Mouse (Mus musculus) large intestine, adult 2 months (tissue): Measurements from ENCODE around the gene Mef2b. TPM values are rescaled to one million over a fixed set of nuclear protein-coding genes. Genes with fewer than 3 reads are reported as not detected.
A peak's percentile ranks its signal among the peaks of the same experiment; 100 is the strongest.
"Not testable (repeated sequence)": the region's sequence is repeated elsewhere in the genome, so short reads cannot be mapped to it uniquely, and the experiment has no call there.

Source experiments
- DNase-seq: peaks from one replicate; pipeline ENCODE4 v3.0.0-alpha.2; 2012; ENCODE audit warnings: low read depth, low spot score
- WGBS: fragments of 180-500 bp; shearing (Covaris S2); methylation state at CpG from one replicate; pipeline ENCODE4 v1.1.7; 2018; 5-methylcytosine and 5-hydroxymethylcytosine counted together
- polyA plus RNA-seq: library from polyadenylated mRNA; depleted of rRNA; stranded (reverse); fragments of >200 nt; gene quantifications from 2 replicates; pipeline ENCODE4 v1.2.3, GENCODE M21; 2012; rRNA removed

The Mef2b gene
- polyA plus RNA-seq, 1 experiment: 4.9 TPM

- under 1% methylated on average over 66 of the region's 66 CpGs for WGBS
- DNase-seq: peak; percentile 97
These were observed 72.9 kb downstream of the Mef2b start, which contains the start of gene Slc25a42 for GRCm38 (mm10) chr8:70212112-70213055. Gene Slc25a42, minus strand, starts transcription at chr8:70212305.

- 68% methylated on average over 3 of the region's 3 CpGs for WGBS
- DNase-seq: no peak
These were observed 74.9 kb downstream of the Mef2b start for GRCm38 (mm10) chr8:70214411-70214810.

- 80% methylated on average over 5 of the region's 5 CpGs for WGBS
- DNase-seq: no peak
These were observed 75.6 kb downstream of the Mef2b start for GRCm38 (mm10) chr8:70215092-70215491.

- WGBS: 90% methylated on average over 3 of the region's 3 CpGs
- not testable (repeated sequence) for DNase-seq
These were observed 76.7 kb downstream of the Mef2b start for GRCm38 (mm10) chr8:70216161-70216560.

- WGBS: 0% methylated on average over 1 of the region's 1 CpGs
- DNase-seq: no peak
These were observed 77.1 kb downstream of the Mef2b start for GRCm38 (mm10) chr8:70216566-70216965.

Other genes with a start within 250 kb of the Mef2b start
- 0.64 and 0.66 TPM in 2 replicates for gene Tssk6, start 237.5 kb upstream of the Mef2b start, polyA plus RNA-seq
- 111 and 119 TPM in 2 replicates for gene Ndufa13, start 237.2 kb upstream of the Mef2b start, polyA plus RNA-seq
- gene Yjefn3, start 237.0 kb upstream of the Mef2b start, polyA plus RNA-seq: 1.1 and 1.8 TPM in 2 replicates
- gene Gatad2a, start 143.3 kb upstream of the Mef2b start, polyA plus RNA-seq: 45.2 and 73.1 TPM in 2 replicates
- 52.0 and 84.9 TPM in 2 replicates for gene Mau2, start 97.0 kb upstream of the Mef2b start, polyA plus RNA-seq
- 10.8 and 11.1 TPM in 2 replicates for gene Sugp1, start 96.9 kb upstream of the Mef2b start, polyA plus RNA-seq
- gene Tm6sf2, start 66.8 kb upstream of the Mef2b start, polyA plus RNA-seq: 458 and 745 TPM in 2 replicates
- 0.42 and 0.70 TPM in 2 replicates for gene Hapln4, start 56.3 kb upstream of the Mef2b start, polyA plus RNA-seq
- 0.06 and 0.10 TPM in 2 replicates for gene Ncan, start 18.8 kb upstream of the Mef2b start, polyA plus RNA-seq
- gene Nr2c2ap, start 8.4 kb upstream of the Mef2b start, polyA plus RNA-seq: 23.2 and 25.3 TPM in 2 replicates
- 22.5 and 32.6 TPM in 2 replicates for gene Rfxank, start 557 bp upstream of the Mef2b start, polyA plus RNA-seq
- gene Borcs8, start 212 bp upstream of the Mef2b start, polyA plus RNA-seq: 69.2 and 73.2 TPM in 2 replicates
- gene Tmem161a, start 32.6 kb downstream of the Mef2b start, polyA plus RNA-seq: 52.9 and 69.2 TPM in 2 replicates
- gene Slc25a42, start 72.6 kb downstream of the Mef2b start, polyA plus RNA-seq: 15.5 and 23.1 TPM in 2 replicates
- 20.2 and 28.8 TPM in 2 replicates for gene Sugp2, start 94.5 kb downstream of the Mef2b start, polyA plus RNA-seq
- 13.6 and 15.2 TPM in 2 replicates for gene Armc6, start 94.8 kb downstream of the Mef2b start, polyA plus RNA-seq
- gene Homer3, start 143.1 kb downstream of the Mef2b start, polyA plus RNA-seq: 5.8 and 6.7 TPM in 2 replicates
- 40.9 and 57.8 TPM in 2 replicates for gene Ddx49, start 162.8 kb downstream of the Mef2b start, polyA plus RNA-seq
- gene Cope, start 162.8 kb downstream of the Mef2b start, polyA plus RNA-seq: 438 and 500 TPM in 2 replicates
- gene Cers1, start 176.1 kb downstream of the Mef2b start, polyA plus RNA-seq: 0.36 and 0.64 TPM in 2 replicates
- gene Gdf1, start 190.1 kb downstream of the Mef2b start, polyA plus RNA-seq: 0.14 and 0.26 TPM in 2 replicates
- 24.5 and 35.3 TPM in 2 replicates for gene Upf1, start 213.6 kb downstream of the Mef2b start, polyA plus RNA-seq
- gene Comp, start 233.8 kb downstream of the Mef2b start, polyA plus RNA-seq: 0.15 and 0.25 TPM in 2 replicates